Mouse (Mus musculus): ENCODE results near the gene Nfkbib. TPM values are rescaled to one million over a fixed set of nuclear protein-coding genes. Genes with fewer than 3 reads are reported as not detected.

The Nfkbib gene
- polyA plus RNA-seq, 1 experiment from 2014 or later, result 42.2 TPM

DNA sequence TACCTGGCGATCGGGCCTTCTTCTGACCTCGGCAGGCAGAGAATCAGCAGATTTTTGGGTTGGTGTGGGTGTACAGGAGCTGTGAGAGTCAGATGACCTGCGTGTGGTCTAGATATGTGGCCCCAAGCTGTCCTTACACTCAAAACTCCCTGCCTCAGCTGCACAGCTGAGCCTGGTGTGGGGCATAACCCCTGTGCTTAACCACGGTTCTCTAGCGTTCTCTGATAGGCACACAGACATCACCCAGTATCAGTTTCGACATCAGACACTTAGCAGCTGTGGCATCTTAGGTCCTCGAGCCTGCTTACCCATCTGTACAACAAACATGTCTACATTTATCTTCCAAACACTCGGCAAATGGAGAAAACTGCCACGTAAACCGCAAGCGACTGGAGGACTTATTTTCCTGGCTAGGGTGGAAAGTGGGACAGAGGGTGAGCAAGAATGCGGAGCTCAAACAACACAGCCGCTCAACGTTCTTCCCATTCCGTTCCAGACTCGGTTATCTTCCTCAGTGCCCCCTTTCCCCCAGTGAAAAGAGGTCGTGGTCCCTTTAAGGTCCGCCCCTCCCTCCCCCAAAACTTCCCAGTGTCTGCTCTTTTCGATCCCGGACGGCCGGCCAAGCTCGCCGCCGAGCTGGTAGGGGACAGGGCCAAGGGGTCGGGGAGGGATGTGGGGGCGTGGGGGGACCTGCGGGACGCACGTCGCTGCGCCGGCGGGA, 41.1 kb upstream of the Nfkbib start, which contains the start of gene Hnrnpl:
Gene Hnrnpl, plus strand, starts transcription at position 321 of the 721 bp plus-strand sequence.
- ATAC-seq (replicated peaks; ENCODE audit: low FRiP score, low read depth), result peak; percentile 8; the same call in 1 of the 2 replicates
- Histone ChIP-seq H3K4me1 (replicated peaks; ENCODE audit: insufficient read depth, low read length) (peaks cover 27% of the 10 kb centered on the region), H3K27ac (peak within 1 kb of the TSS; percentile 100), H3K36me3 (ENCODE audit: insufficient read depth, low read length) (peaks cover 6% of the 10 kb centered on the region), H3K9me3 (replicated peaks; ENCODE audit: low read length) (no peaks in the 10 kb centered on the region), H3K27me3 (ENCODE audit: insufficient read depth, low read length) (no peaks in the 10 kb centered on the region), H3K4me3 (replicated peaks; ENCODE audit: low read depth, low read length) (peak within 1 kb of the TSS; percentile 85), H3K4me2 (ENCODE audit: low read length) (peak within 1 kb of the TSS; percentile 86), H3K9ac (ENCODE audit: low read depth, low read length) (peak within 1 kb of the TSS; percentile 94)
- DNase-seq (ENCODE audit: low spot score), result peak; percentile 85
- 3% methylated on average over 35 of the region's 35 CpGs for WGBS
- TF ChIP-seq CTCF (IDR thresholded peaks at IDR 0.05; ENCODE audit: low read depth), result no peak

DNA sequence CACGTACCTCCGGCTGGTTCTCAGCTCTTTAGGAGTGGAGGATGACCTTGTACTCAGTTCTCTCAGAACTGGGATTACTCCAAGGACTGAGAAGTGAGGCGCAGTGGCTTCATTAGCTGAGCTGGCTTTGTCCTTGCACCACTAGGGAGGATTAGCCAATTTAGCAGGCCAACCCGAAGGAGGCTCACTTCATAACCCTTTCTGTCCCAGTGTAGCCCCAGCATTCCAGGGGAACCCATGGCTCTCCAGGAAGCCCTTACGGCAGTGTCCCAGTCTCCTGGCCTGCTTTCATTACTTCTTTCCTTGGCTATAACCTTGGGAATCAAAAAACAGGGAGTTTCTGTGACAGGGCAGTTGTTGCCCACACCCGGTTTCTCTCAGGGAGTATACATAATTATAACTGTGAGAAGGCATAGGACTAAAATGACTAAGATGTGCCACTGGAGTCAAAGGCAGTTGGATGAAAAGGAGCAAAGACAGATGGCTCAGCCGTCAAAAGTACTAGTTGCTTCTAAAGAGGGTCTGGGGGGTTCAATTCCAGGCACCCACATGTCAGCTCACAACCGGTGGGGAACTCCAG, 40.4 kb upstream of the Nfkbib start:
- TF ChIP-seq CTCF (IDR thresholded peaks at IDR 0.05; ENCODE audit: low read depth), result no peak
- H3K4me2 ChIP-seq (ENCODE audit: low read length), result peak overlapping the region; percentile 86
- H3K9me3 ChIP-seq (replicated peaks; ENCODE audit: low read length), result no peaks in the 10 kb centered on the region
- DNase-seq (ENCODE audit: low spot score), result no peak
- H3K4me1 ChIP-seq (replicated peaks; ENCODE audit: insufficient read depth, low read length), result peaks cover 29% of the 10 kb centered on the region
- H3K36me3 ChIP-seq (ENCODE audit: insufficient read depth, low read length), result no peaks in the 10 kb centered on the region
- no peaks in the 10 kb centered on the region for H3K27me3 ChIP-seq (ENCODE audit: insufficient read depth, low read length)
- peak overlapping the region; percentile 100 for H3K27ac ChIP-seq
- ATAC-seq (replicated peaks; ENCODE audit: low FRiP score, low read depth), result no peak
- peak overlapping the region; percentile 94 for H3K9ac ChIP-seq (ENCODE audit: low read depth, low read length)
- peak overlapping the region; percentile 85 for H3K4me3 ChIP-seq (replicated peaks; ENCODE audit: low read depth, low read length)
- 37% methylated on average over 6 of the region's 8 CpGs for WGBS

- no peak overlapping the region for H3K9ac ChIP-seq (ENCODE audit: low read depth, low read length)
- ATAC-seq (replicated peaks; ENCODE audit: low FRiP score, low read depth) (no peak), DNase-seq (ENCODE audit: low spot score) (no peak)
- H3K4me1 ChIP-seq (replicated peaks; ENCODE audit: insufficient read depth, low read length), result peaks cover 30% of the 10 kb centered on the region
- peak; percentile 32; the same call in 1 of the 2 replicates for TF ChIP-seq CTCF (IDR thresholded peaks at IDR 0.05; ENCODE audit: low read depth)
- no peak overlapping the region for H3K4me3 ChIP-seq (replicated peaks; ENCODE audit: low read depth, low read length)
- H3K27ac ChIP-seq, result no peak overlapping the region
- no peaks in the 10 kb centered on the region for H3K27me3 ChIP-seq (ENCODE audit: insufficient read depth, low read length)
- no peak overlapping the region for H3K4me2 ChIP-seq (ENCODE audit: low read length)
- no peaks in the 10 kb centered on the region for H3K36me3 ChIP-seq (ENCODE audit: insufficient read depth, low read length)
- no peaks in the 10 kb centered on the region for H3K9me3 ChIP-seq (replicated peaks; ENCODE audit: low read length)
- 67% methylated on average over 4 of the region's 4 CpGs for WGBS
Measured at GRCm38 (mm10) chr7:28806869-28807268, 39.6 kb upstream of the Nfkbib start.

DNA sequence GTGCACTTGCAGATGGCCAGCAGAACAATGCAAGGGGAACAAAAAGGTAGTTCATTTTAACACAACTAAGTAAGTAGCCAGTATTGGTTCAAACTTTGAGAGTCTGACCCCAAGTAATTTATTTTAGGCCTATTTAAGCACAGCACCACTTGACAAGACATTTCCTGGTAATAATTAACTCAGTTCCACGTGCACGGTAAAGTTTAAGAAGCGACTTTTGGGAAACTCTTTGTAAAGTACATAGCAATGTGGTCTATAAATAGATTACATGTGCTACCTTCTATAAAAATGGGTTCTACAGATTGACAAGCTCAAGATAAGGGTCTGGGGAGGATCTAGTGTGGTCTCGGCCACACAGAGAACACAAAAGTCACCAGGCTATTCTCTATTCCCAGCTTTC, 36.4 kb upstream of the Nfkbib start:
- no peak overlapping the region for H3K4me2 ChIP-seq (ENCODE audit: low read length)
- H3K9me3 ChIP-seq (replicated peaks; ENCODE audit: low read length), result no peaks in the 10 kb centered on the region
- no peak overlapping the region for H3K9ac ChIP-seq (ENCODE audit: low read depth, low read length)
- no peak overlapping the region for H3K4me3 ChIP-seq (replicated peaks; ENCODE audit: low read depth, low read length)
- ATAC-seq (replicated peaks; ENCODE audit: low FRiP score, low read depth) (no peak), DNase-seq (ENCODE audit: low spot score) (peak; percentile 71)
- H3K27me3 ChIP-seq (ENCODE audit: insufficient read depth, low read length), result no peaks in the 10 kb centered on the region
- peaks cover 38% of the 10 kb centered on the region for H3K4me1 ChIP-seq (replicated peaks; ENCODE audit: insufficient read depth, low read length)
- peak overlapping the region; percentile 88 for H3K27ac ChIP-seq
- 13% methylated on average over 4 of the region's 4 CpGs for WGBS
- H3K36me3 ChIP-seq (ENCODE audit: insufficient read depth, low read length), result no peaks in the 10 kb centered on the region
- TF ChIP-seq CTCF (IDR thresholded peaks at IDR 0.05; ENCODE audit: low read depth), result no peak

- no peak overlapping the region for H3K4me3 ChIP-seq (replicated peaks; ENCODE audit: low read depth, low read length)
- no peaks in the 10 kb centered on the region for H3K36me3 ChIP-seq (ENCODE audit: insufficient read depth, low read length)
- peaks cover 36% of the 10 kb centered on the region for H3K4me1 ChIP-seq (replicated peaks; ENCODE audit: insufficient read depth, low read length)
- DNase-seq (ENCODE audit: low spot score), result peak; percentile 89
- H3K9ac ChIP-seq (ENCODE audit: low read depth, low read length), result no peak overlapping the region
- peak overlapping the region; percentile 35 for H3K4me2 ChIP-seq (ENCODE audit: low read length)
- H3K9me3 ChIP-seq (replicated peaks; ENCODE audit: low read length), result no peaks in the 10 kb centered on the region
- no peak for TF ChIP-seq CTCF (IDR thresholded peaks at IDR 0.05; ENCODE audit: low read depth)
- peak; percentile 81 for ATAC-seq (replicated peaks; ENCODE audit: low FRiP score, low read depth)
- H3K27me3 ChIP-seq (ENCODE audit: insufficient read depth, low read length), result no peaks in the 10 kb centered on the region
- 6% methylated on average over 10 of the region's 10 CpGs for WGBS
- peak overlapping the region; percentile 88 for H3K27ac ChIP-seq
Measured at GRCm38 (mm10) chr7:28802846-28803588, 35.7 kb upstream of the Nfkbib start.
